Mouse (Mus musculus) embryo, embryonic 11.5 days (tissue): ENCODE results near the gene Fam8a1.

Experiments used
- DNase-seq: peaks from one replicate; pipeline ENCODE4 v3.0.0-alpha.2; 2012; ENCODE audit warnings: low read depth, low spot score

Gene Fam8a1

GRCm38 (mm10) chr13:46674601-46675000 lies 5.3 kb downstream of the Fam8a1 start:
- DNase-seq, result no peak

DNA sequence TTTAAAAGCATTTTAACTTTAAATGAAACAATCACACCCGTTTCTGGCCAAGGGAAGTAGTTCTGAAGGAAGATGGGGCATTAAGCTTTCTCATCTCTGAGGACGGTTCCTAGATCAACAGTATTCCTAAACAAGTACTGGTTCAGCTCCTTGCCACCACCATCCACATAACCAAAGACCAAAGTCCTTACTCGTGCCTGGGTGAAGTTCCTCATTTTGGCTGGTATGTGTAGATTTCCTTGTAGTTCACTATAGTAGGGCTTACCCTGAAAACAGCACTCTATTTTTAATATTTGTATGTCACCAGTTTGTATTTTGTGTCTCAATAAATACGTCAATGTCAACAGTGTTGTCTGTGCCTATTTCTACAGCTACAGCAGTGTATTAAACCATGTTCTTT lies 8.4 kb downstream of the Fam8a1 start:
- DNase-seq, result no peak

DNA sequence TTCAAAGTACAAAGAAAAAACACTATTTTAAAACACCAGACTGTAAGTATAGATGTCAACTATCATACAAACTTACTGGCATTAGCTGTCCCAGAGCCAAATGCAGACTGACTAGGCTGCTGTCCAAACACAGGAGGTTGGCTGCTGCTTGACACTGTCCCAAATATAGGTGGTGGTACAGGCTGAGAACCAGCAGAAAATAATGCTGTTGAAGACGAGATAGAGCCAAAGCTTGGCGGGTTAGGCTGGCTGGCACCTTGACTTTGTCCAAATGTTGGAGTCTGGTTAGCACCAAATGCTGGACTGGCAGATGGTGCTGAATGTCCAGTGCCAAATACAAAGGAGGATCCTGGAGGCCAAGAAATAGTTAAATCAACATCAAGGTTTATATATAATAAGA lies 13.6 kb downstream of the Fam8a1 start:
- DNase-seq, result no peak

DNA sequence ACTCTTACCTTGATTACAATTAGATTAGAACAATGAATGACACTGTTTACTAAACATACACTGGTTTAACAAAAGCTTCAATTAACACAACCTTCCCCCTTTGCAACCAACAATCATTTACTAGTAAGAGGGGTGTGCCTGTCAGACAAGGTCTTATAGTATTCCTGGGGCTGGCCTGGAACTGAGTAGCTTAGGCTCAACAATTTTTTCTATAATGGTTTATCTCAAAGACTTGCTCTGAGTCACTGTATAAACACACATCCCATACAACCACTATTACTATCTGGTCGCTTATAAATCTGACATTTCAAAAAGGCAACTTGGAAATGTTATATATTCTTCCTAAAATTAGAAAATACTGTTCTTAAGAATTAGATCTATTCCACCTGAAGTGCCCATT lies 14.0 kb downstream of the Fam8a1 start:
- no peak for DNase-seq

- no peak for DNase-seq
Measured at GRCm38 (mm10) chr13:46690559-46691241, 21.4 kb downstream of the Fam8a1 start.

DNA sequence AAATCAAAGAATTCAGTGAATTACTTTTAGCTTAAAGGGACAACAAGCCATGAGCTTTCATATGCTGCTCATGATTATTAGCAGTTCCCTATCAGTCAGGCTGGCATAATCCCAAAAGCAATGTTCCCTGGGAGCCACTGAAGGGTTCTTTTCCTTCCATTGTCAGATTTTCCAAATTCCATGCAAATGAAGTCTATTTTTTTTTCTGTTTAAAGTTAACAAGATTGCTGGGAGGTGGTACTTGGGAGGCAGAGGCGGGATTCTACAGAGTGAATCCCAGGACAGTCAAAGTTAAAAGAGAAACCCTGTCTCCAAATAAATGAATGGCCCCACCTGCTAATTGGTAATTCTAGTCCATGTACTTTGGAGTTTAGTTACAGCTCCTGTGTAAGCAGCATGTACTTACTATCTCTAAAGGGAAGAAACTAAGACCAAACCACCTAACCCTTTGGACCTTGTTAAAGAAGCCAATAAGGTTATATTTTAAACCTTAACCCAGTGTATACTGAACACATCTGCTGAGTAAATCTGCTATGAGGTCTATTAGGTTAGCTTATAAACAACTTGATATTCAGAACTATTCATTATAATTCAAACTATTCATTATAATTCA lies 26.1 kb downstream of the Fam8a1 start:
- DNase-seq, result no peak

DNA sequence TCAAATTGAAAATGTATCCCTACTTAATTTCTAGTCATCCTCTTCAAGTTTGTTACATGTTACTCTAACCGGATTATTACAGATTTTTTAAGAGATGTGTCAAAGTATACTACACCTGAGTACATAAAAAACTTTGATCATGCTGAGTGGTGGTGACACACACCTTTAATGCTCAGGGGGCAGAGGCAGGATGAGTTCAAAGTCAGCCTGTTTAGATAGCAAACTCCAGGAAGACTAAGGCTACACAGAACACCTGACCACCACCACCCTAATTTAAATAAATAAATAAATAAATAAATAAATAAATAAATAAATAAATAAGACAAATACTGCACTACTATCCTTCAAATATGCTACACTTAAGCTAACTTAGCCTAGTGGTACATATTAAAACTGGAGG lies 26.6 kb downstream of the Fam8a1 start:
- no peak for DNase-seq

DNA sequence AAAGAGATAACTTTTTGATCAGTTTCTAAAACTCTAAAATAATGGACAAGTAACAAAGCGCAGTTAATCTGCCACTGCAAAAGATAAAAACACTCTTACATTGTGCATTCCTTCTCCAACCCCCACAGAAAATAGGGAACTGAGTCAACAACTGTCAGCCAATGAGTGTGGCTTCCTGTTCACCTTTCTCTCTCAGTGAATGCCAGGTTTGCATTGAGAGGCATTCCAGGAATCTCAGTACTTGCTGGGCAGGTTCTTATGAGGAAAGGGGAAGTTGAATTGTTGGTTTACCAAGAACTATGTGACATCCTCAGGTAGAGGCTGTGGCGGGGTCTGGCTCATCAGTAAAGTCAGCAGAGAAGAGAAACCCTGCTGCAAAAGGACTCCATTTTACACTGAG lies 27.5 kb downstream of the Fam8a1 start:
- DNase-seq, result no peak

GRCm38 (mm10) chr13:46699372-46699771 lies 30.1 kb downstream of the Fam8a1 start:
- DNase-seq, result no peak

DNA sequence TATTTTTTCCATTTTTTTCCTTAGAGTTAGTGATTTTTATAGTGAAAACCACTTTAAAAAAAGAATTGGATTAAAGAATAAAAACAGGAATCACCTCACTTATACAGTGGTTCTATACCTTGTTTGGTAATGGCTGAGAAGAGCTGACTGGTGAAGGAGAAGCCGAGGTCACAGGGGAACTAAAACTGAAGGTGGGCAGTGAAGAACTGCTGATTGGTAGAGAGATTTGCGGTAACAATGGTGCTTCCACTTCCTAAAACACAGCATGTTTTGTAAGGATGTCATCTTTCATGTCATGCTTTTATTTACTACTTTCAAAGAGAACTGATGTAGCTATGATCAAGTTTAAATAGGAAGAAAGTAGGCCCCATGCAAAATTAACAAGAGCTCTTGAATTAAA lies 32.2 kb downstream of the Fam8a1 start:
- DNase-seq, result no peak

- no peak for DNase-seq
Measured at GRCm38 (mm10) chr13:46703138-46703537, 33.8 kb downstream of the Fam8a1 start.

DNA sequence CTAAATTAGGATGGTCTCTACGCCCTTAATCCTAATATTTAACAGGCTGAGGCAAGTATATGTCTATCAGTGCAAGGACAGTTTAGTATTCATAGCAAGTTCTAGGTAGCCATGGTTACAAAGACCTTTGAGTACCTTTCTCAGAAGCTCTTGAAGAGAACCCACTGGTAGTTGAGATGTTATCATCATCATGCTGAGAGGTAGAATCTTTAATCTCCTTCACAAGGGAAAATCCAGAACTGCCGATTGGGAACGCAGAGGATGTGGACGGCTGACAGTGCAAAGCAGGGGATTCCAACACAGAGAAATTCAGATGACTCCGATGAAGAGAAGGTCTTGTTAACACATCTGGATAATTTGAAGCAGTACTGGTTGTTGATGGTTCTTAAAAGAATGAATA lies 44.2 kb downstream of the Fam8a1 start:
- DNase-seq, result no peak

DNA sequence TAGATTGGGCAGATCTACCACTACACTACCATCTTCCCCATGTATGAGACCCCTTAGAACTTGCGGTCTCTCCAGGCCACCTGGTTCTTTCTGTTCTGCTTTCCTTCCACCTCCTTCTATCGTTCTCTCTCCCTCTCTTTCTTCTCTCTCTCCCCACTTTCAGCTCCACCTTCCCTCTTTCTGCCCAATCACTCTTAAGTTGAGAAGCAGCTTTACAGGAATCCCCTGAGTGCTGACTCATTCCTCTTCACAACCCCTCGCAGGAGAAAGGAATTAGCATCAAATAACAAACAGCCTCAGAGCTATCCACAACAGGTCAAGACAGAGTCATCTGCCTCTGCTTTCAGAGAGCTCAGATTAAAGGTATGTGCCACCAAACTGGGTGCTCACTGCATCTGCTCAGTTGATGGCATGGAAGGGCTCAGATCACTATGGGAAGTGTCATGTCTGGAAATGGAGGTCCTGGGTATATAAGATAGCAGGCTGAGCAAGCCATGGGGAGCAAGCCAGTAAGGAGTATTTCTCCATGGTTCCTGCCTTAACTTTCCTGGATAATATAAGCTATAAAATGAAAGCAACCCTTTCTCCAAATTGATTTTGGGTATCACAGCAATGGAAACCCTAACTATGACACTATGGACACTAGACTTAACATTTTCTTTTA lies 46.8 kb downstream of the Fam8a1 start:
- no peak for DNase-seq

GRCm38 (mm10) chr13:46718893-46719400 lies 49.6 kb downstream of the Fam8a1 start:
- no peak for DNase-seq

- no peak for DNase-seq
Measured at GRCm38 (mm10) chr13:46721009-46721408, 51.7 kb downstream of the Fam8a1 start.

GRCm38 (mm10) chr13:46724371-46724770 lies 55.0 kb downstream of the Fam8a1 start:
- no peak for DNase-seq

- DNase-seq, result no peak
Measured at GRCm38 (mm10) chr13:46725227-46725626, 55.9 kb downstream of the Fam8a1 start.

DNA sequence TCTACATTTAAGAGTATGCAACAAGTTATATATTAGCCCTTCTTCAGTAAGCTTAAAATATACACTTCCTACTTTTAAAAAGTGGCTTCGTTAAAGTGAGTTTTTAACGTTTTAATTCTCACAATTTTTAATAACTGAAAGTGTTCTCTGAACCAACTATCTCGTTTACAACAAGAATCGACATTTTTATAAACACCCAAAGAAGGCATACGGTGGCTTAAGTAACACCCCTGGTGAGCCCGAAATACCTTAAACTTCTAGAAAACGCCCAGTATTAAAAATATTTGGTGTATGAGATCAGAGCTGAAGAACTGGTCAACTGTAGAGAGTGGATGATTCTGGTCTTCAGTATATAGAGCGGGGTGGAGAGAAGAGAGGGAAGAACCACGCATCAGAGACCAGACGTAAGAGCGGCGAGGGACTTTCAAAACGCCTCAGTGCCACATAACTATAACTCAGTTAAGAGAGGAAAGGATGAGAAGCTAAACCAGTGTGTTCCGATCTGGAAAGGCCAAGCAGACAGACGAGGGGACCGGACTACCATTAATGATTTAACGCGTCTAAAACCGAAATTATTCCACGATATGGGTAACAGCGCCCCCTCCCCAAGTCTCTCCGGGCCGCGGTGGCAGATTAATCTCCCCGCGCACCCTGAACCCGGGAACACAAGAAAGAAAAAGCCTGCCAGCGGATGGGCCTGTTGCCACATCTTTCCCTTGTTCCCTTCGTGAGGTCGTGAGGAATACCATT lies 57.1 kb downstream of the Fam8a1 start:
- DNase-seq, result peak; percentile 5

- peak; percentile 42 for DNase-seq
Measured at GRCm38 (mm10) chr13:46727038-46727836, 57.9 kb downstream of the Fam8a1 start.
